Mouse (Mus musculus): ENCODE results near the gene Rybp.

DNA sequence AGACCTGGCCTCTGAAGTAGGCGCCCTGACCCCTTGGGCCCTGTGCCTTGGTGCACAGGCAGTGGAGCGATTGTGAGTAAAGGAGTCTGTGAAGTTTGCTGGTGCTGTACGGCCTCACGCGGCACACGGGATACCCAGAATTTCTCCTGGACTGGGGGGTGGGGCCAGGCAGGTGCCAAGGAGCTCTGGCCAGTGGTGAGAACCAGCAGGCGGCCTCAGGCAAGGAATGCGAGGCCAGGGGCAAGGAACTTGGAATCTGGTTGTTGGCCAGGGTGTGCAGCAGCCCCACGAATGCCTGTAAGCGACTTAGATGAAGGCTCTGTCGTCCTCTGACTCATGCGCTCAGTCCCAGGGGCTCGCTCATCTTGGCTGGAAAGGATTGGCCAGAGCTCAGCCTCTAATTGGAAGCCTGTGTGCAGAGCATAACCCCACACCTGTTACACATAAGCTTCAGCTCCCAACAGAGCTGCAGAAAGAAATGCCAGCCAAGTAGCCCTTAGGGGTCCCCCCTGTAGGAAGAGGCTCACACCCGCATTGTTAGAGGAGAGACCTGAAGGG is 49.4 kb upstream of the Rybp start:
- TF ChIP-seq CTCF (IDR thresholded peaks at IDR 0.05; ENCODE audit: borderline replicate concordance, control insufficient read depth, extremely low read depth, insufficient read depth, low read length, poor library complexity) (no peak), POLR2A (IDR thresholded peaks at IDR 0.05; ENCODE audit: control insufficient read depth, extremely low read depth, insufficient read depth, low read length, poor library complexity) (no peak)

Data from thymus, adult 2 months (tissue).